Mouse (Mus musculus): ENCODE data around the gene Slc26a10. TPM values are rescaled to one million over a fixed set of nuclear protein-coding genes. Genes with fewer than 3 reads are reported as not detected.

Gene Slc26a10
- polyA plus RNA-seq, 2 experiments: 1.3 to 1.7 TPM

DNA sequence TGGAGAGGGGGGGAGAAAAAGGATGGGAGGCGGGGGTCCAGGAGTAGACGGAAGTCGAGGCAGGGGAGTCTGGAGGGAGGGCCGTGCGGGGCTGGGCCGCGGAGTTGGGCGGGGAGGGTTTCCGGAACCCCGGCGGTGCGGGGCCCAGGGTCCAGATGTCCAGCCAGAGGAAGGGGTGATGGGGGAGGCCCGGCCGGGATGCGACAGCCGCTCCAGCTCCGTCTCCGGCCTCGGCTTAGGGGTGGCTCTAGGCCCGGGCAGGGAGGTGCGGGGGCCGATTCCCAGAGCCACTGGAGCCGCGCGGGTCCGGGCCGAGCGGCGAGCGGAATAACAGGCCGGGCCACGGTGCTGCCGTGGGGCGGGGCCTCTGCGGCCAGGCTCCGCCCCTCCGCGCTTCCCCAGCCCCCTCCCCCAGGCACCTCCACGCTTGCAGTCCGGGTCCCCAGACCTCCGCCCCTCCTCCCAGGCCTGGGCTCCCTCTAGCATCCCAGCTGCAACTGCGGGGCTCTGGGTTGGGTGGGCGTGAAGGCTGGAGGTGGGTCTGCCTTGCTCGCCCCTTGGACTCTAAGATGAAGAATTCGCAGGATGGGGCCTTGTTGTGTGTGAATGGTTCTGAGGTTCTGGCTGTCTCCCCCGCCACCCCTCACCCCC is 8.1 kb upstream of the Slc26a10 start:
- Histone ChIP-seq H3K9me3 (ENCODE audit: control insufficient read depth, low read length) (no peaks in the 10 kb centered on the region), H3K4me2 (ENCODE audit: low read depth) (peak overlapping the region; percentile 100), H3K4me1 (replicated peaks; ENCODE audit: control insufficient read depth in 2 of 2, insufficient read depth in 2 of 2, low read length in 1 of 2) (peaks cover 33 to 38% of the 10 kb centered on the region in 2 experiments), H3K4me3 (ENCODE audit: insufficient read depth in 1 of 2, low read depth in 2 of 2, low read length in 2 of 2) (peak overlapping the region; percentile 63 to 74), H3K9ac (replicated peaks) (peak overlapping the region; percentile 82), H3K36me3 (replicated peaks; ENCODE audit: control insufficient read depth, insufficient read depth, low read depth) (no peaks in the 10 kb centered on the region), H3K27ac (peak overlapping the region; percentile 81), H3K27me3 (ENCODE audit: control insufficient read depth, insufficient read depth, low read length) (no peaks in the 10 kb centered on the region)
- TF ChIP-seq EP300 (IDR thresholded peaks at IDR 0.05; ENCODE audit: low read depth) (no peak), CTCF (IDR thresholded peaks at IDR 0.05; ENCODE audit: low read depth) (no peak)
- DNase-seq (ENCODE audit: low read depth in 3 of 3, low spot score in 3 of 3) (no peak), ATAC-seq (ENCODE audit: insufficient read depth) (peak; percentile 64)
- 0% methylated on average over 38 of the region's 46 CpGs for WGBS (ENCODE audit: insufficient replicate concordance)

DNA sequence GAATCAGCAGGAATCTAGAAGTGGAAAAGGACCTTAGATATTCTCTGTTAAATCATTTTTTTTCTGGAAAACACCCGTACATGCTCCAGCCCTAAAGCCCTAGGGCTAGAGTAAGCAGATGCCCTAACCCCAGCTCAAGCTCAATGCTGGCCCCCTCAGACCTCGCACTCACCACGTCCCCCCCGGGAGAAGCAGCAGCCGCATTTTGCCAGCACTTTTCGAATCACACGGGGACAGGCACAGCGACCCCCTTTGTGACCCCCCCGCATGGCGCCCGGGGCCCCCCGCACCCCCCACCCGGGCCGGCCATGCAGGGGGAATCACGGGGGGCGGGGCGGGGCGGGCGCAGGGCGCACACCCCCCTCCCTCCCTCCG is 7.6 kb upstream of the Slc26a10 start:
- no peak for DNase-seq (ENCODE audit: low read depth in 3 of 3, low spot score in 3 of 3)
- ATAC-seq (ENCODE audit: insufficient read depth): no peak
- no peaks in the 10 kb centered on the region for H3K9me3 ChIP-seq (ENCODE audit: control insufficient read depth, low read length)
- H3K4me3 ChIP-seq (ENCODE audit: insufficient read depth in 1 of 2, low read depth in 2 of 2, low read length in 2 of 2): peak overlapping the region; percentile 63 to 74
- no peaks in the 10 kb centered on the region for H3K36me3 ChIP-seq (replicated peaks; ENCODE audit: control insufficient read depth, insufficient read depth, low read depth)
- TF ChIP-seq EP300 (IDR thresholded peaks at IDR 0.05; ENCODE audit: low read depth) (no peak), CTCF (IDR thresholded peaks at IDR 0.05; ENCODE audit: low read depth) (no peak)
- H3K4me1 ChIP-seq (replicated peaks; ENCODE audit: control insufficient read depth in 2 of 2, insufficient read depth in 2 of 2, low read length in 1 of 2): peaks cover 32 to 34% of the 10 kb centered on the region in 2 experiments
- no peak overlapping the region for H3K27ac ChIP-seq
- WGBS (ENCODE audit: insufficient replicate concordance): 2% methylated on average over 19 of the region's 21 CpGs
- H3K27me3 ChIP-seq (ENCODE audit: control insufficient read depth, insufficient read depth, low read length): no peaks in the 10 kb centered on the region
- H3K9ac ChIP-seq (replicated peaks): peak overlapping the region; percentile 82
- H3K4me2 ChIP-seq (ENCODE audit: low read depth): peak overlapping the region; percentile 100

DNA sequence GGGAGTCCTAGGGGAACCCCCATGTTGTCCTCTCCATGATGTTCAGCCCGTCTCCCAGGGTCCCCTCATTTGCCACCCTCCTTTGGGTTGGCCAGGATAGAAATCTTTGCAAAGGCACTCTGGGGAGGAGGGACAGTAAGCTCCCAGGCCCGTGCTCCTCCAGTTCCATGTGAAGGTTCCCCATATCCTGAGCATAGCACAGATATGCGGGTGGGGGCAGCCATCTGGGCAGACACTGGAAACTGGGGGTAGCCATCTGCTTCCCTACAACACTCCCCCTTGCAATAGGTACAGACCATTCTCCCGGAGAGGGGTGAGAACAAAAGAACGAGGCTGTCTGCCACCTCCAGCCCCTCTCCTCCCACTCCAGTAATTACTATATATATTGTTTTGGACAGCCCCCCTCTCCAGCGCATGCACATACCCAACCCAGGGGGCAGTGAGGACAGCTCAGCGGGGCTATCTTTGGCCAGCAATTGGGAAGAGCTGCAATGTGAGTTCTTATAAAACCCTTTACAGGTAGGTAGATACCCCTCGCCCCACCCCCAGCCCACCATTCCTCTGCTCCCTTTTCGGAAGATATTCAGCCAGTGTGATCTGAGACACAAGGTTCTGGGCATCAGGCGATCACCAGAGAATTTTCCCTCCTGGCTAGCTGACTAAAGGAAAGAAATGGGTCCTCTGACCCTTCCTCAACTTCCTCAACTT is 7.1 kb upstream of the Slc26a10 start:
- H3K27me3 ChIP-seq (ENCODE audit: control insufficient read depth, insufficient read depth, low read length): no peaks in the 10 kb centered on the region
- H3K4me1 ChIP-seq (replicated peaks; ENCODE audit: control insufficient read depth in 2 of 2, insufficient read depth in 2 of 2, low read length in 1 of 2): peaks cover 32 to 34% of the 10 kb centered on the region in 2 experiments
- ATAC-seq (ENCODE audit: insufficient read depth) (no peak), DNase-seq (ENCODE audit: low read depth in 3 of 3, low spot score in 3 of 3) (no peak)
- 62% methylated on average over 10 of the region's 10 CpGs for WGBS (ENCODE audit: insufficient replicate concordance)
- no peak for TF ChIP-seq EP300 (IDR thresholded peaks at IDR 0.05; ENCODE audit: low read depth)
- TF ChIP-seq CTCF (IDR thresholded peaks at IDR 0.05; ENCODE audit: low read depth): no peak
- no peak overlapping the region for H3K9ac ChIP-seq (replicated peaks)
- peak overlapping the region; percentile 100 for H3K4me2 ChIP-seq (ENCODE audit: low read depth)
- H3K4me3 ChIP-seq (ENCODE audit: insufficient read depth in 1 of 2, low read depth in 2 of 2, low read length in 2 of 2): no peak overlapping the region
- no peaks in the 10 kb centered on the region for H3K36me3 ChIP-seq (replicated peaks; ENCODE audit: control insufficient read depth, insufficient read depth, low read depth)
- no peak overlapping the region for H3K27ac ChIP-seq
- no peaks in the 10 kb centered on the region for H3K9me3 ChIP-seq (ENCODE audit: control insufficient read depth, low read length)

DNA sequence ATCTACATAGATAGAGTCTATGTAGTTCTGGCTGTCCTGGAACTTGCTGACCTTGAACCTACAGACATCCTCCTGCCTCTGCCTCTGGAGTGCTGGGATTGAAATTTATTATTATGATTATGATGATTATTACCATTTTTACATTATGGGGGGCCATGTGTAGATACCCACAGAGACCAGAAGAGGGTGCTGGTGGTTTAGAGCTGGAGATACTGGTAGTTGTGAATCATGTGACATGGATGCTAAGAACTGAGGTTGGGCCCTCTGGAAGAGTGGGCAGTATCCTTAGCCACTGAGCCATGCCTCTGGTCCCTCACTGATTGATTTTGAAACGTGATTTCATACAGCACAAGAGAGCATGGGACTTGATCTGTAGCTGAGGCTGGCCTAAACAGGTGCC is 6.0 kb upstream of the Slc26a10 start:
- ATAC-seq (ENCODE audit: insufficient read depth) (no peak), DNase-seq (ENCODE audit: low read depth in 3 of 3, low spot score in 3 of 3) (no peak)
- Histone ChIP-seq H3K4me3 (ENCODE audit: insufficient read depth in 1 of 2, low read depth in 2 of 2, low read length in 2 of 2) (no peak overlapping the region), H3K9me3 (ENCODE audit: control insufficient read depth, low read length) (no peaks in the 10 kb centered on the region), H3K4me1 (replicated peaks; ENCODE audit: control insufficient read depth in 2 of 2, insufficient read depth in 2 of 2, low read length in 1 of 2) (peaks cover 23 to 29% of the 10 kb centered on the region in 2 experiments), H3K4me2 (ENCODE audit: low read depth) (no peak overlapping the region), H3K36me3 (replicated peaks; ENCODE audit: control insufficient read depth, insufficient read depth, low read depth) (no peaks in the 10 kb centered on the region), H3K9ac (replicated peaks) (no peak overlapping the region), H3K27ac (no peak overlapping the region), H3K27me3 (ENCODE audit: control insufficient read depth, insufficient read depth, low read length) (no peaks in the 10 kb centered on the region)
- TF ChIP-seq CTCF (IDR thresholded peaks at IDR 0.05; ENCODE audit: low read depth) (peak; percentile 80), EP300 (IDR thresholded peaks at IDR 0.05; ENCODE audit: low read depth) (no peak)
- 69% methylated on average over 1 of the region's 1 CpGs for WGBS (ENCODE audit: insufficient replicate concordance)

DNA sequence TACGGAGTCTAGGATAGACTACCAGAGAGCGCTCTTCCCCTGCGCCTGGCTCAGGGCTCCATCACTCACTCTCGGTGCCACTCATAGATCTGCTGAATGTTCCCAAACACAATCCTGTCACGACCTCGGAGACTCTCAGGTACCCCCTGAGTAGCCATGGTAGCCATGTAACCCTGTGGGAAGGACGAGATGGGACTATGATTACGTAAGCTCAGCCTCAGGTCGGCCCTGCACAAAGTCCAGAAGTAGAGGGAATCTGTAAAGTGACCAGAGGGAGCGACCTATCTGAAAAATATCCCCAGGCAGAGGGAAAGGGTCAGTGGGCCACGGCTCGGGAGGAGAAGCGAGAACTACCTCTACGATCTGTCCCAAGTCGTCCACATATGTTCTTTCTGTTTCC is 5.1 kb upstream of the Slc26a10 start:
- Histone ChIP-seq H3K9ac (replicated peaks) (no peak overlapping the region), H3K27me3 (ENCODE audit: control insufficient read depth, insufficient read depth, low read length) (peaks cover 8% of the 10 kb centered on the region), H3K4me3 (ENCODE audit: insufficient read depth in 1 of 2, low read depth in 2 of 2, low read length in 2 of 2) (no peak overlapping the region), H3K4me2 (ENCODE audit: low read depth) (no peak overlapping the region), H3K9me3 (ENCODE audit: control insufficient read depth, low read length) (no peaks in the 10 kb centered on the region), H3K27ac (no peak overlapping the region), H3K36me3 (replicated peaks; ENCODE audit: control insufficient read depth, insufficient read depth, low read depth) (no peaks in the 10 kb centered on the region), H3K4me1 (replicated peaks; ENCODE audit: control insufficient read depth in 2 of 2, insufficient read depth in 2 of 2, low read length in 1 of 2) (peaks cover 17 to 20% of the 10 kb centered on the region in 2 experiments)
- ATAC-seq (ENCODE audit: insufficient read depth) (no peak), DNase-seq (ENCODE audit: low read depth in 3 of 3, low spot score in 3 of 3) (no peak)
- no peak for TF ChIP-seq CTCF (IDR thresholded peaks at IDR 0.05; ENCODE audit: low read depth)
- TF ChIP-seq EP300 (IDR thresholded peaks at IDR 0.05; ENCODE audit: low read depth): no peak
- 74% methylated on average over 15 of the region's 15 CpGs for WGBS (ENCODE audit: insufficient replicate concordance)
